Mouse (Mus musculus): ENCODE results near the gene Duox2.
"Not testable (repeated sequence)": the region's sequence is repeated elsewhere in the genome, so short reads cannot be mapped to it uniquely, and the experiment has no call there.

DNA sequence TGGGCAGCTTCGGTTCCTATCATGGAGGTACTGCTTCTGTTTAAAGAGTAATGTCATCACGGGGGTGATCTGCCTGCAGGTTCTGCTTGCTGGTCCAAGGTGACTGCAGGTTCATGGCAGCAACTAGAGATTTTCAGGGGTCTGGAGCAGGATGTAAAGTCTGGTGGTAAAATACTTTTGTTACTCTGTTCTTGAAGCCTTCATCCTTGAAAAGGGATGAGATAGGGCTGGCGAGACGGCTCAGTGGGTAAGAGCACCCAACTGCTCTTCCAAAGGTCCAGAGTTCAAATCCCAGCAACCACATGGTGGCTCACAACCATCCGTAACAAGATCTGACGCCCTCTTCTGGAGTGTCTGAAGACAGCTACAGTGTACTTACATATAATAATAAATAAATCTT is 32.1 kb upstream of the Duox2 start:
- TF ChIP-seq FLI1 (IDR thresholded peaks at IDR 0.05; ENCODE audit: low read length); GATA1 (IDR thresholded peaks at IDR 0.05; ENCODE audit: borderline replicate concordance, low read length): not testable (repeated sequence)
